Mouse (Mus musculus): ENCODE measurements around the gene Srrm2.
A peak's percentile ranks its signal among the peaks of the same experiment; 100 is the strongest.

Srrm2 gene

GRCm38 (mm10) chr17:23755689-23756088 lies 34.6 kb upstream of the Srrm2 start:
- H3K27me3 ChIP-seq (ENCODE audit: insufficient read depth, low read length), result no peaks in the 10 kb centered on the region
- H3K9me3 ChIP-seq (ENCODE audit: low read length), result no peaks in the 10 kb centered on the region
- H3K4me1 ChIP-seq (replicated peaks; ENCODE audit: low read depth, low read length), result peaks cover 48% of the 10 kb centered on the region
- H3K36me3 ChIP-seq (ENCODE audit: insufficient read depth, low read length), result peaks cover 47% of the 10 kb centered on the region
- no peak for TF ChIP-seq NANOG (IDR thresholded peaks at IDR 0.05; ENCODE audit: borderline replicate concordance, low read length)
- TF ChIP-seq POU5F1 (IDR thresholded peaks at IDR 0.05; ENCODE audit: borderline replicate concordance, low read length), result no peak
- TF ChIP-seq CTCF (conservative IDR thresholded peaks at IDR 0.05; ENCODE audit: low read length), result no peak
- peak overlapping the region; percentile 70 for H3K4me3 ChIP-seq (replicated peaks; ENCODE audit: low read length)

GRCm38 (mm10) chr17:23757581-23757980 lies 32.8 kb upstream of the Srrm2 start:
- Histone ChIP-seq H3K36me3 (ENCODE audit: insufficient read depth, low read length) (peaks cover 51% of the 10 kb centered on the region), H3K4me3 (replicated peaks; ENCODE audit: low read length) (no peak overlapping the region; the same call in 1 of the 2 replicates), H3K27me3 (ENCODE audit: insufficient read depth, low read length) (no peaks in the 10 kb centered on the region), H3K4me1 (replicated peaks; ENCODE audit: low read depth, low read length) (peaks cover 62% of the 10 kb centered on the region), H3K9me3 (ENCODE audit: low read length) (no peaks in the 10 kb centered on the region)
- TF ChIP-seq CTCF (conservative IDR thresholded peaks at IDR 0.05; ENCODE audit: low read length) (no peak), POU5F1 (IDR thresholded peaks at IDR 0.05; ENCODE audit: borderline replicate concordance, low read length) (no peak), NANOG (IDR thresholded peaks at IDR 0.05; ENCODE audit: borderline replicate concordance, low read length) (no peak)

DNA sequence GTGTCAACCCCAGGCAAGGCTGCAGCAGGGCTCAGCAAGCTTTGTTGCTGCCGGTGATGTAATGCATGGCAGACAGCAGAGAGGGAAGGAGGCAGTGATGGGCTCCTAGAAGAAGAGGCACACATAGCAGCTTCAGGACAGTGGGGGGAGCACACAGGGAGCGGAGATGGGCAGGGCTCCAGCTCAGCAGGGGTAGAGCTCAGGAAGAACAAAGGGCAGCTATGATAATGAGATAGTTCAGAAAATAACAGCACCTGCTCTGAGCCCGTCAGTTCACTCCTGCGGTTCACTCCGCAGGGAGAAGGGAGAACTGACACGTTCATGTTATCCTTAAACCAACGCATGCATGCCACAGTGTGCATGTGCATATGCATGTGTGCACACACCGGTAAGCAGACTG lies 31.5 kb upstream of the Srrm2 start:
- Histone ChIP-seq H3K4me1 (replicated peaks; ENCODE audit: low read depth, low read length) (peaks cover 73% of the 10 kb centered on the region), H3K36me3 (ENCODE audit: insufficient read depth, low read length) (peaks cover 40% of the 10 kb centered on the region), H3K4me3 (replicated peaks; ENCODE audit: low read length) (peak overlapping the region; percentile 17; the same call in 1 of the 2 replicates), H3K27me3 (ENCODE audit: insufficient read depth, low read length) (no peaks in the 10 kb centered on the region), H3K9me3 (ENCODE audit: low read length) (no peaks in the 10 kb centered on the region)
- no peak for TF ChIP-seq POU5F1 (IDR thresholded peaks at IDR 0.05; ENCODE audit: borderline replicate concordance, low read length)
- no peak for TF ChIP-seq CTCF (conservative IDR thresholded peaks at IDR 0.05; ENCODE audit: low read length)

DNA sequence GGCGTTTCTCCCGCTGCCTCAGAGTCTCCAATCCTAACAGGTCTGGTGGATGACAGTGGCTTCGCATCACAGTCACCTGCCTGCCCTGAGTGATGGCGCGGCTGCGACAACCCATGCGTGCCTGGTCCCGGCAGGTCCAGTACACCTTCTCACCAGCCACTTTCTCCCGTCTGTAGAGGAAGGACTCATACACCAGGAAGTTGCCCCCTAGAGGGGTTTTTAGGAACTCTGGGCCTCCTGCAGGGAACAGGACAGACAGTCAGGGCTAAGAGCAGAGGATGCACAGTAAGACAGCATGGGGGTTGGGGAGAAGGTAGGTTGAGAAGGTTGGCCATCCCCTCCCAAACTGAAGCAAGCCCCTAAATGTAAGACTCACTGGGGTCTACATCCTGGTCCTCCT lies 30.1 kb upstream of the Srrm2 start:
- Histone ChIP-seq H3K9me3 (ENCODE audit: low read length) (no peaks in the 10 kb centered on the region), H3K27me3 (ENCODE audit: insufficient read depth, low read length) (no peaks in the 10 kb centered on the region), H3K36me3 (ENCODE audit: insufficient read depth, low read length) (peaks cover 35% of the 10 kb centered on the region), H3K4me3 (replicated peaks; ENCODE audit: low read length) (no peak overlapping the region), H3K4me1 (replicated peaks; ENCODE audit: low read depth, low read length) (peaks cover 75% of the 10 kb centered on the region)
- TF ChIP-seq NANOG (IDR thresholded peaks at IDR 0.05; ENCODE audit: borderline replicate concordance, low read length) (no peak), CTCF (conservative IDR thresholded peaks at IDR 0.05; ENCODE audit: low read length) (peak; percentile 32)

DNA sequence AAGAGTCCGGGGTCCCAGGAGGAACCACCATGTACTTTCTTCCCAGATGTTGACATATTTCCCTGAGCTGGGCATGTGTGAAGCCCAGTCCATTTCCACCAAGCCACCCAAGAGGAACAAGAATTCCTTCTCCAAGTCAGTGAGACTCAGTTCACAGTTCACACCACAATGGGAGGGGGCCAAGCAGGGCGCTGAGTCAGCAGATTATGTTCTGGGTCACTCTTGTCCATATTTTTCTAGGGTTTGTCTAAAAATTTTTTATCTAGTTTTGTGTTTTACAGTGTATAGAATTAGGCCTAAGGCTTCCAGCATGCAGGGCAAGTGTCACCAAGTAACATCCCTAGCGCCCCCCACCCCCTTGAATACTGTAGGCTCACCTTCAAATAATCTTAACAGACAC lies 29.2 kb upstream of the Srrm2 start:
- no peak for TF ChIP-seq CTCF (conservative IDR thresholded peaks at IDR 0.05; ENCODE audit: low read length)
- TF ChIP-seq POU5F1 (IDR thresholded peaks at IDR 0.05; ENCODE audit: borderline replicate concordance, low read length), result no peak
- no peak for TF ChIP-seq NANOG (IDR thresholded peaks at IDR 0.05; ENCODE audit: borderline replicate concordance, low read length)
- Histone ChIP-seq H3K4me1 (replicated peaks; ENCODE audit: low read depth, low read length) (peaks cover 70% of the 10 kb centered on the region), H3K27me3 (ENCODE audit: insufficient read depth, low read length) (no peaks in the 10 kb centered on the region), H3K4me3 (replicated peaks; ENCODE audit: low read length) (no peak overlapping the region), H3K36me3 (ENCODE audit: insufficient read depth, low read length) (peaks cover 31% of the 10 kb centered on the region), H3K9me3 (ENCODE audit: low read length) (no peaks in the 10 kb centered on the region)

GRCm38 (mm10) chr17:23762976-23763375 lies 27.4 kb upstream of the Srrm2 start:
- TF ChIP-seq NANOG (IDR thresholded peaks at IDR 0.05; ENCODE audit: borderline replicate concordance, low read length) (no peak), CTCF (conservative IDR thresholded peaks at IDR 0.05; ENCODE audit: low read length) (no peak), POU5F1 (IDR thresholded peaks at IDR 0.05; ENCODE audit: borderline replicate concordance, low read length) (no peak)
- Histone ChIP-seq H3K27me3 (ENCODE audit: insufficient read depth, low read length) (no peaks in the 10 kb centered on the region), H3K9me3 (ENCODE audit: low read length) (no peaks in the 10 kb centered on the region), H3K4me1 (replicated peaks; ENCODE audit: low read depth, low read length) (peaks cover 52% of the 10 kb centered on the region), H3K36me3 (ENCODE audit: insufficient read depth, low read length) (peaks cover 21% of the 10 kb centered on the region), H3K4me3 (replicated peaks; ENCODE audit: low read length) (no peak overlapping the region)

DNA sequence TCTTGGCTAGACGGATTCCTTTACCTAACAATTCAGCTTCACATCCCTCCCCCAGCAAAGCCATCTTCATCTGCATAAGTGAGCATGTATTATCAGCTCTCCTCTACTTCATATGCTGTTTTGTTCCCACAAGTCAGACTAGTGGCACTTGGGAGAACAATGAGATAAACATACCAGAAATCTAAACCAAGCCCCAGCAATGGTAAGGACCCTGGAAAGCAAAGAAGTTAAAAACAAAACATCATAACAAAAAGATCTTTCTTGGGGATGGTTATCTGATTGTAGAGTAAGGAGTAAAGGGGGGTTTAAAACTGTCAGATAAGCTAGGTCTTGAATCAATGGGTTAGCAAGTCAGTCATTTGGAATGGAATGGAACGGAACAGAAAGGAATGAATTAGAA lies 19.8 kb upstream of the Srrm2 start:
- peak overlapping the region; percentile 88 for H3K4me3 ChIP-seq (replicated peaks; ENCODE audit: low read length)
- TF ChIP-seq NANOG (IDR thresholded peaks at IDR 0.05; ENCODE audit: borderline replicate concordance, low read length) (no peak), POU5F1 (IDR thresholded peaks at IDR 0.05; ENCODE audit: borderline replicate concordance, low read length) (no peak), CTCF (conservative IDR thresholded peaks at IDR 0.05; ENCODE audit: low read length) (no peak)
- H3K27me3 ChIP-seq (ENCODE audit: insufficient read depth, low read length), result peaks cover 10% of the 10 kb centered on the region
- H3K9me3 ChIP-seq (ENCODE audit: low read length), result no peaks in the 10 kb centered on the region
- 0 out of 2 replicates have a peak, but pooled peaks cover 5% of the 10 kb centered on the region for H3K36me3 ChIP-seq (ENCODE audit: insufficient read depth, low read length)
- H3K4me1 ChIP-seq (replicated peaks; ENCODE audit: low read depth, low read length), result peaks cover 12% of the 10 kb centered on the region

DNA sequence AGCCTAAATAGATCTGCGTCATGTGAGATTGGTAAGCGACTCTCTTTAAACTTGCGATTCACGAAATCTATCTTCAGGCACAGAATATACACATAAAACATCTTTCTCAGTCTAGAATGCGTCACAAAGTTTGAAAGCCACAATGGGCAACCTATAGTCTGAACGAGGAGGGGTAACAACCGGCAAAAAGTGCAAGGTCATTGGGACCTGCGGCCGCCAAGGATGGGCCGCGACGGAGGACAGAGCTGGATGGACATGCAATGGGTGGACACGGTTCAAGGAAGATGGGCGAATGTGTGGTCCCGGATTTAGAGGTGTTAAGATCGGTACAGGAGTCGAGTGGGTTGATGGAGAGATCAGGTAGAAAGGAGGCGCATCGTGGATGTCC lies 19.4 kb upstream of the Srrm2 start:
- Histone ChIP-seq H3K9me3 (ENCODE audit: low read length) (no peaks in the 10 kb centered on the region), H3K27me3 (ENCODE audit: insufficient read depth, low read length) (peaks cover 10% of the 10 kb centered on the region), H3K4me3 (replicated peaks; ENCODE audit: low read length) (peak overlapping the region; percentile 88), H3K4me1 (replicated peaks; ENCODE audit: low read depth, low read length) (peaks cover 12% of the 10 kb centered on the region), H3K36me3 (ENCODE audit: insufficient read depth, low read length) (0 out of 2 replicates have a peak, but pooled peaks cover 5% of the 10 kb centered on the region)
- TF ChIP-seq NANOG (IDR thresholded peaks at IDR 0.05; ENCODE audit: borderline replicate concordance, low read length), result no peak
- TF ChIP-seq POU5F1 (IDR thresholded peaks at IDR 0.05; ENCODE audit: borderline replicate concordance, low read length), result no peak
- no peak for TF ChIP-seq CTCF (conservative IDR thresholded peaks at IDR 0.05; ENCODE audit: low read length)
